Mouse (Mus musculus): Measurements from ENCODE around the gene Chek2. TPM values are rescaled to one million over a fixed set of nuclear protein-coding genes. Genes with fewer than 3 reads are reported as not detected.
A peak's percentile ranks its signal among the peaks of the same experiment; 100 is the strongest.

Gene Chek2
- polyA plus RNA-seq, 1 experiment: 1.5 TPM

GRCm38 (mm10) chr5:110807453-110807852, 32.3 kb upstream of the Chek2 start:
- no peak for TF ChIP-seq CTCF (IDR thresholded peaks at IDR 0.05; ENCODE audit: extremely low read depth, insufficient read depth, low read length)
- no peak for TF ChIP-seq POLR2A (IDR thresholded peaks at IDR 0.05; ENCODE audit: extremely low read depth, insufficient read depth, low read length)
- peak overlapping the region; percentile 49; the same call in 1 of the 2 replicates for H3K4me3 ChIP-seq (ENCODE audit: insufficient read depth, low read length)
- H3K4me1 ChIP-seq (ENCODE audit: control insufficient read depth, insufficient read depth, low read length): peaks cover 5% of the 10 kb centered on the region; the same call in 1 of the 2 replicates
- H3K27ac ChIP-seq (ENCODE audit: insufficient read depth, low read length): 0 out of 2 replicates have a peak overlapping the region, but pooled peaks have one; percentile 33

- H3K4me3 ChIP-seq (ENCODE audit: insufficient read depth, low read length): peak overlapping the region; percentile 49
- H3K27ac ChIP-seq (ENCODE audit: insufficient read depth, low read length): 0 out of 2 replicates have a peak overlapping the region, but pooled peaks have one; percentile 29
- H3K4me1 ChIP-seq (ENCODE audit: control insufficient read depth, insufficient read depth, low read length): peaks cover 5% of the 10 kb centered on the region; the same call in 1 of the 2 replicates
- no peak for TF ChIP-seq CTCF (IDR thresholded peaks at IDR 0.05; ENCODE audit: extremely low read depth, insufficient read depth, low read length)
- TF ChIP-seq POLR2A (IDR thresholded peaks at IDR 0.05; ENCODE audit: extremely low read depth, insufficient read depth, low read length): peak; percentile 25; the same call in 1 of the 2 replicates
Observed at GRCm38 (mm10) chr5:110808061-110808631, 31.6 kb upstream of the Chek2 start.

GRCm38 (mm10) chr5:110808821-110809666, 30.7 kb upstream of the Chek2 start:
- H3K27ac ChIP-seq (ENCODE audit: insufficient read depth, low read length): no peak overlapping the region
- TF ChIP-seq CTCF (IDR thresholded peaks at IDR 0.05; ENCODE audit: extremely low read depth, insufficient read depth, low read length) (no peak), POLR2A (IDR thresholded peaks at IDR 0.05; ENCODE audit: extremely low read depth, insufficient read depth, low read length) (no peak)
- H3K4me3 ChIP-seq (ENCODE audit: insufficient read depth, low read length): peak overlapping the region; percentile 49
- H3K4me1 ChIP-seq (ENCODE audit: control insufficient read depth, insufficient read depth, low read length): peaks cover 5% of the 10 kb centered on the region; the same call in 1 of the 2 replicates

- peaks cover 5% of the 10 kb centered on the region; the same call in 1 of the 2 replicates for H3K4me1 ChIP-seq (ENCODE audit: control insufficient read depth, insufficient read depth, low read length)
- H3K4me3 ChIP-seq (ENCODE audit: insufficient read depth, low read length): peak within 1 kb of the TSS; percentile 49
- peak; percentile 95 for TF ChIP-seq POLR2A (IDR thresholded peaks at IDR 0.05; ENCODE audit: extremely low read depth, insufficient read depth, low read length)
- TF ChIP-seq CTCF (IDR thresholded peaks at IDR 0.05; ENCODE audit: extremely low read depth, insufficient read depth, low read length): no peak
- H3K27ac ChIP-seq (ENCODE audit: insufficient read depth, low read length): peak within 1 kb of the TSS; percentile 72; the same call in 1 of the 2 replicates
Observed at GRCm38 (mm10) chr5:110809667-110810325, 30.0 kb upstream of the Chek2 start, which contains the start of gene Ulk1. Gene Ulk1, minus strand, starts transcription at chr5:110810097.

- Histone ChIP-seq H3K4me3 (ENCODE audit: insufficient read depth, low read length) (no peak overlapping the region), H3K4me1 (ENCODE audit: control insufficient read depth, insufficient read depth, low read length) (no peaks in the 10 kb centered on the region), H3K27ac (ENCODE audit: insufficient read depth, low read length) (no peak overlapping the region)
- no peak for TF ChIP-seq CTCF (IDR thresholded peaks at IDR 0.05; ENCODE audit: extremely low read depth, insufficient read depth, low read length)
- TF ChIP-seq POLR2A (IDR thresholded peaks at IDR 0.05; ENCODE audit: extremely low read depth, insufficient read depth, low read length): no peak
Observed at GRCm38 (mm10) chr5:110824421-110824820, 15.4 kb upstream of the Chek2 start.

- Histone ChIP-seq H3K4me3 (ENCODE audit: insufficient read depth, low read length) (no peak overlapping the region), H3K4me1 (ENCODE audit: control insufficient read depth, insufficient read depth, low read length) (no peaks in the 10 kb centered on the region), H3K27ac (ENCODE audit: insufficient read depth, low read length) (no peak overlapping the region)
- TF ChIP-seq CTCF (IDR thresholded peaks at IDR 0.05; ENCODE audit: extremely low read depth, insufficient read depth, low read length) (no peak), POLR2A (IDR thresholded peaks at IDR 0.05; ENCODE audit: extremely low read depth, insufficient read depth, low read length) (no peak)
Observed at GRCm38 (mm10) chr5:110826781-110827495, 12.8 kb upstream of the Chek2 start.

GRCm38 (mm10) chr5:110827576-110827975, 12.2 kb upstream of the Chek2 start:
- no peak overlapping the region for H3K27ac ChIP-seq (ENCODE audit: insufficient read depth, low read length)
- no peak for TF ChIP-seq CTCF (IDR thresholded peaks at IDR 0.05; ENCODE audit: extremely low read depth, insufficient read depth, low read length)
- no peak for TF ChIP-seq POLR2A (IDR thresholded peaks at IDR 0.05; ENCODE audit: extremely low read depth, insufficient read depth, low read length)
- H3K4me3 ChIP-seq (ENCODE audit: insufficient read depth, low read length): no peak overlapping the region
- no peaks in the 10 kb centered on the region for H3K4me1 ChIP-seq (ENCODE audit: control insufficient read depth, insufficient read depth, low read length)

- no peak overlapping the region for H3K27ac ChIP-seq (ENCODE audit: insufficient read depth, low read length)
- TF ChIP-seq POLR2A (IDR thresholded peaks at IDR 0.05; ENCODE audit: extremely low read depth, insufficient read depth, low read length) (no peak), CTCF (IDR thresholded peaks at IDR 0.05; ENCODE audit: extremely low read depth, insufficient read depth, low read length) (no peak)
- H3K4me1 ChIP-seq (ENCODE audit: control insufficient read depth, insufficient read depth, low read length): no peaks in the 10 kb centered on the region
- H3K4me3 ChIP-seq (ENCODE audit: insufficient read depth, low read length): no peak overlapping the region
Observed at GRCm38 (mm10) chr5:110831036-110831720, 8.6 kb upstream of the Chek2 start.
